Mouse (Mus musculus): Measurements from ENCODE around the gene Psme1. TPM values are rescaled to one million over a fixed set of nuclear protein-coding genes. Genes with fewer than 3 reads are reported as not detected.

Psme1 gene
- 81.7 TPM for polyA plus RNA-seq (2012; fragmentation: generic; extraction: Trizol)

GRCm38 (mm10) chr14:55577871-55578667, at the start of gene Psme1:
Psme1 (plus strand) TSS chr14:55578123.
- H3K4me3 ChIP-seq, result peak within 1 kb of the TSS; percentile 52
- H3K36me3 ChIP-seq (ENCODE audit: control insufficient read depth, insufficient read depth), result no peaks in the 10 kb centered on the region
- H3K27me3 ChIP-seq (ENCODE audit: control insufficient read depth, insufficient read depth, insufficient read length), result no peaks in the 10 kb centered on the region
- TF ChIP-seq E2F4 (IDR thresholded peaks at IDR 0.05; ENCODE audit: insufficient read depth), result no peak
- TF ChIP-seq POLR2A (IDR thresholded peaks at IDR 0.05; ENCODE audit: insufficient read length, low read depth), result peak; percentile 68
- TF ChIP-seq SRF (IDR thresholded peaks at IDR 0.05; ENCODE audit: control insufficient read depth, insufficient read length, low read depth), result no peak
- peak; percentile 78 for TF ChIP-seq POLR2AphosphoS2 (IDR thresholded peaks at IDR 0.05; ENCODE audit: insufficient read length, low read depth)
- TF ChIP-seq MYOG (IDR thresholded peaks at IDR 0.05; ENCODE audit: control insufficient read depth in 1 of 3, insufficient read depth in 1 of 3, insufficient read length in 2 of 3, low read depth in 2 of 3), result no peak
- no peaks in the 10 kb centered on the region for H3K79me2 ChIP-seq (ENCODE audit: control insufficient read depth, insufficient read depth)
- peak within 1 kb of the TSS; percentile 93 for H3K4me2 ChIP-seq (ENCODE audit: low read depth)
- peak within 1 kb of the TSS; percentile 7 for H3ac ChIP-seq (ENCODE audit: control insufficient read depth, insufficient read length)

GRCm38 (mm10) chr14:55536116-55536745, 41.7 kb upstream of the Psme1 start:
- Histone ChIP-seq H3K4me3 (no peak overlapping the region), H3K79me2 (ENCODE audit: control insufficient read depth, insufficient read depth) (peaks cover 9% of the 10 kb centered on the region), H3K27me3 (ENCODE audit: control insufficient read depth, insufficient read depth, insufficient read length) (peaks cover 19% of the 10 kb centered on the region), H3ac (ENCODE audit: control insufficient read depth, insufficient read length) (no peak overlapping the region), H3K4me2 (ENCODE audit: low read depth) (no peak overlapping the region), H3K36me3 (ENCODE audit: control insufficient read depth, insufficient read depth) (no peaks in the 10 kb centered on the region)
- TF ChIP-seq POLR2AphosphoS2 (IDR thresholded peaks at IDR 0.05; ENCODE audit: insufficient read length, low read depth) (no peak), MYOD1 (IDR thresholded peaks at IDR 0.05; ENCODE audit: control insufficient read depth in 1 of 3, insufficient read length in 2 of 3, low read depth in 2 of 3) (peak in 2 of 3 experiments; percentile 2 to 8), MYOG (IDR thresholded peaks at IDR 0.05; ENCODE audit: control insufficient read depth in 1 of 3, insufficient read depth in 1 of 3, insufficient read length in 2 of 3, low read depth in 2 of 3) (peak in 1 of 3 experiments; percentile 32), E2F4 (IDR thresholded peaks at IDR 0.05; ENCODE audit: insufficient read depth) (no peak), TCF12 (IDR thresholded peaks at IDR 0.05; ENCODE audit: insufficient read depth, poor library complexity, severe bottlenecking) (no peak), MAX (IDR thresholded peaks at IDR 0.05; ENCODE audit: low read depth) (no peak), POLR2A (IDR thresholded peaks at IDR 0.05; ENCODE audit: insufficient read length, low read depth) (no peak)

GRCm38 (mm10) chr14:55540067-55540786, 37.7 kb upstream of the Psme1 start, which contains the start of gene Pck2:
Pck2 (plus strand) TSS chr14:55540266.
- Histone ChIP-seq H3K79me2 (ENCODE audit: control insufficient read depth, insufficient read depth) (peaks cover 34% of the 10 kb centered on the region), H3K36me3 (ENCODE audit: control insufficient read depth, insufficient read depth) (peaks cover 28% of the 10 kb centered on the region), H3K4me3 (peak within 1 kb of the TSS; percentile 92), H3K27me3 (ENCODE audit: control insufficient read depth, insufficient read depth, insufficient read length) (no peaks in the 10 kb centered on the region), H3ac (ENCODE audit: control insufficient read depth, insufficient read length) (peak within 1 kb of the TSS; percentile 58), H3K4me2 (ENCODE audit: low read depth) (peak within 1 kb of the TSS; percentile 94)
- TF ChIP-seq MYOG (IDR thresholded peaks at IDR 0.05; ENCODE audit: control insufficient read depth in 1 of 3, insufficient read depth in 1 of 3, insufficient read length in 2 of 3, low read depth in 2 of 3) (no peak), POLR2A (IDR thresholded peaks at IDR 0.05; ENCODE audit: insufficient read length, low read depth) (peak; percentile 96), USF1 (IDR thresholded peaks at IDR 0.05; ENCODE audit: low read depth) (no peak), E2F4 (IDR thresholded peaks at IDR 0.05; ENCODE audit: insufficient read depth) (peak; percentile 64), SRF (IDR thresholded peaks at IDR 0.05; ENCODE audit: control insufficient read depth, insufficient read length, low read depth) (peak; percentile 12), REST (IDR thresholded peaks at IDR 0.05; ENCODE audit: insufficient read depth, insufficient read length) (no peak), TCF3 (IDR thresholded peaks at IDR 0.05; ENCODE audit: insufficient read length, low read depth) (no peak), TCF12 (IDR thresholded peaks at IDR 0.05; ENCODE audit: insufficient read depth, poor library complexity, severe bottlenecking) (no peak), POLR2AphosphoS2 (IDR thresholded peaks at IDR 0.05; ENCODE audit: insufficient read length, low read depth) (peak; percentile 98), CEBPB (IDR thresholded peaks at IDR 0.05; ENCODE audit: insufficient read depth, poor library complexity, severe bottlenecking) (peak; percentile 77), MYOD1 (IDR thresholded peaks at IDR 0.05; ENCODE audit: control insufficient read depth in 1 of 3, insufficient read length in 2 of 3, low read depth in 2 of 3) (no peak), MAX (IDR thresholded peaks at IDR 0.05; ENCODE audit: low read depth) (peak; percentile 61)

GRCm38 (mm10) chr14:55540787-55541321, 37.1 kb upstream of the Psme1 start:
- Histone ChIP-seq H3K36me3 (ENCODE audit: control insufficient read depth, insufficient read depth) (peaks cover 33% of the 10 kb centered on the region), H3ac (ENCODE audit: control insufficient read depth, insufficient read length) (peak overlapping the region; percentile 58), H3K27me3 (ENCODE audit: control insufficient read depth, insufficient read depth, insufficient read length) (no peaks in the 10 kb centered on the region), H3K4me3 (peak overlapping the region; percentile 92), H3K79me2 (ENCODE audit: control insufficient read depth, insufficient read depth) (peaks cover 34% of the 10 kb centered on the region), H3K4me2 (ENCODE audit: low read depth) (peak overlapping the region; percentile 94)
- TF ChIP-seq POLR2AphosphoS2 (IDR thresholded peaks at IDR 0.05; ENCODE audit: insufficient read length, low read depth), result no peak
- TF ChIP-seq USF1 (IDR thresholded peaks at IDR 0.05; ENCODE audit: low read depth), result no peak
- TF ChIP-seq TCF12 (IDR thresholded peaks at IDR 0.05; ENCODE audit: insufficient read depth, poor library complexity, severe bottlenecking), result no peak
- no peak for TF ChIP-seq TCF3 (IDR thresholded peaks at IDR 0.05; ENCODE audit: insufficient read length, low read depth)
- TF ChIP-seq MAX (IDR thresholded peaks at IDR 0.05; ENCODE audit: low read depth), result no peak
- no peak for TF ChIP-seq E2F4 (IDR thresholded peaks at IDR 0.05; ENCODE audit: insufficient read depth)
- TF ChIP-seq REST (IDR thresholded peaks at IDR 0.05; ENCODE audit: insufficient read depth, insufficient read length), result no peak
- TF ChIP-seq MYOG (IDR thresholded peaks at IDR 0.05; ENCODE audit: control insufficient read depth in 1 of 3, insufficient read depth in 1 of 3, insufficient read length in 2 of 3, low read depth in 2 of 3), result no peak
- no peak for TF ChIP-seq SRF (IDR thresholded peaks at IDR 0.05; ENCODE audit: control insufficient read depth, insufficient read length, low read depth)

Measured in myocyte (in vitro differentiated cells).